Mouse (Mus musculus) spleen, adult 2 months (tissue): ENCODE results near the gene Ctsg.

Experiments used
- CTCF ChIP-seq: fragments of 200-500 bp; IDR thresholded peaks from 2 replicates; pipeline ENCODE4 v1.5.1; 2011; ENCODE audit warnings: mild to moderate bottlenecking, inconsistent platforms; ENCODE audit not compliant: insufficient read depth, insufficient read length, insufficient replicate concordance; ENCODE audit errors: extremely low read depth
- POLR2A ChIP-seq: fragments of 200-500 bp; IDR thresholded peaks from 2 replicates; pipeline ENCODE4 v1.6.1; 2011; ENCODE audit warnings: low read depth, low read length, inconsistent platforms

DNA sequence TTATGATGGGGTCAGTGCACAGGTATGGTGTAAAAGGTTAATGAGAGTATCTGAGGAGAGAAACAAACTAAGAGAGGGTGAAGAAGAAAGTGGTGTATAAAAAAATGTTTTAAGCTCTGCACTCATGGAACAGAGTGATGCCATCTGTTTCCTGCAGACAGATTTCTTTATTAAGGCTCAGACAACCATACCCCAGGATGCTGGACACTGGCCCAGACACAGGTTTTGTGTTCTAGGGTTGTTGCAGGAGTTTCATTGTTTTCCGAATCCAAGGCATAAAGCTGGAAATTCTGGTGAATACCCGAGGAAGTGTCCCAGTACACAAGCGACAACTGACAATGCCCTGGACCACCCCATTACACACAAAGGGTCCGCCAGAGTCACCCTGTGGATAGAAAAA, 20.4 kb downstream of the Ctsg start:
- TF ChIP-seq POLR2A, result no peak
- no peak for TF ChIP-seq CTCF
